Mouse (Mus musculus): ENCODE results near the gene Me1.
A peak's percentile ranks its signal among the peaks of the same experiment; 100 is the strongest.
"Not testable (repeated sequence)": the region's sequence is repeated elsewhere in the genome, so short reads cannot be mapped to it uniquely, and the experiment has no call there.

Me1 gene

GRCm38 (mm10) chr9:86652194-86652593 lies 43.6 kb downstream of the Me1 start:
- DNase-seq (ENCODE audit: low read depth): no peak

- no peak for DNase-seq (ENCODE audit: low read depth)
These were observed 44.5 kb downstream of the Me1 start for GRCm38 (mm10) chr9:86651254-86651653.

- no peak for DNase-seq (ENCODE audit: low read depth)
These were observed 44.9 kb downstream of the Me1 start for GRCm38 (mm10) chr9:86650822-86651221.

DNA sequence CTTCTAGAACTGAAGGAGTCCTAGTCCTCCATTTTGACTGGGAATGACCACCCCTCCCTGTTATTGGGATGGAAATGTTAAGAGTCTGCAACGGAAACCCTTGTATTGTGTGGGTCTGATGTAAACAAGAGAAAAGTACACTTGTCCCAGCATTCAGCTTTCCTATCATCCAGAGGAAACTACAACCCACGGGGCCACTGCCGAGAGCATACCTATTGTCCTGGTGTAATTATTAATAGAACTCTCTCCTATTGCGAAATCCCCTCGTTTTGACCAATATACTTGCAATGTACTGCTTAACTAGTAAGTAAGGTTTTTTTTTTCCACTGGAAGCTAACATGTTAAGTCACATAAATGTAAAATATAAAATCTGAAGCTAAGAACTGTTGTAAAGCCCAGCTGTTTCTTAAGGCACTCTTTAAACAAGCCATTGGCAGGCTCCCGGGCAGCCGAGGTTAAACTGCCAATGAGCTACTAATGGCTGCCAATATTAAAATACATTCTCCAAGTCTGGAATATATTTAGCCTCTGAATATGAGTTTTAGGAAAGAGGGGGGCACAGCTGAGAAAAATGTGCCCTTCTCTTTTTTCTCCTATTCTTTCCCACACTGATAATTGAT lies 47.7 kb downstream of the Me1 start:
- no peak for DNase-seq (ENCODE audit: low read depth)

DNA sequence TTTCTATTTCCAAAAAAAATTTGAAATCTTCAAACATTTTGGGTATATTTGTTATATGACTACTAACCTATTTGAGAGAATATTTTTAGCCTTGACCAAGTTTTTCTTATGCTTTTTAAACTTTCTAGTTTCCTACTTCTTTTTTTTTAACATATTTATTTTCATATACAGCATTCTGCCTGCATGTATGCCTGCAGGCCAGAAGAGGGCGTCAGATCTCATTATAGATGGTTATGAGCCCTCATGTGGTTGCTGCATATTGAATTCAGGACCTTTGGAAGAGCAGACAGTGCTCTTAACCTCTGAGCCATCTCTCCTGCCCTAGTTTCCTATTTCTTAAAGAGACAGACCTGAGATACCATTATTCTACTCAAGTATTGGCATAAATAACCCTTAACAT lies 48.9 kb downstream of the Me1 start:
- no peak for DNase-seq (ENCODE audit: low read depth)

DNA sequence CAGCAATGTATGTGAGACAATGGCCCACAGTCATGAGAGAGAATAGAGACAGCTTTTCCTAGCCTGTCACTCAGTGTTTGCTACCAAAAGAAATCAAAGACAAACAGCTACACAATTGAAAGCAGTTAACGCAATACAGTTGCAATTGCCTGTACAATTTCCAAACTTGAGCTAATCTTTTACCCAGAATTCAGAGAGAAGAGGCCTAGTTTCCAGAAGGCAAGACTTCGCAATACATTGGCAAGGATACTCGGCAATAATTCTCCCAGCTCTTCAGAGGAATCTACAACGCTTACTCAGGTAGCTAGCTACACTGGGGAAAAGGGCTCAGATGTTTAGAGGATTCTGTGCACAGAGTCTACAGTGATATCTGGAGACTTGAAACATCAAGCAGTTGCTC lies 52.3 kb downstream of the Me1 start:
- peak; percentile 62 for DNase-seq (ENCODE audit: low read depth)

DNA sequence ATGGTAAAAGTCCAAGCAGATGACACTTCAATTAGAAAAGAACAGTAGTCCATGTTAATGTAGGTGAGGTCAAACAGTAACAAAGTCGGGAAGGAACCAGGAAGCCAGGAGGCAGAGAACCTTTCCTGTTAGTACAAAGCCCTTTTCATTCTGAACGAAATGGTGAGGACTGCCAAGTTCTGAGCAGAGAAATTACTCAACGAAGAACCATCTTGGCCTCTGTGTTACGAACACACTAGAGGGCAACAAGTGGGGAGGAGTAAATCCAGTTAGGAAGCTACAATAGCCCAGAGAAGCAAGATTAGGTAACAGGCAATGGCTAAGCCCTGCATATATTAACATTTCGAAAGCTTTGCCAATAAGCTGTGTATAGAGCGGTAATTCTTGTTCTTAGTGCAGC lies 57.0 kb downstream of the Me1 start:
- peak; percentile 42 for DNase-seq (ENCODE audit: low read depth)

DNA sequence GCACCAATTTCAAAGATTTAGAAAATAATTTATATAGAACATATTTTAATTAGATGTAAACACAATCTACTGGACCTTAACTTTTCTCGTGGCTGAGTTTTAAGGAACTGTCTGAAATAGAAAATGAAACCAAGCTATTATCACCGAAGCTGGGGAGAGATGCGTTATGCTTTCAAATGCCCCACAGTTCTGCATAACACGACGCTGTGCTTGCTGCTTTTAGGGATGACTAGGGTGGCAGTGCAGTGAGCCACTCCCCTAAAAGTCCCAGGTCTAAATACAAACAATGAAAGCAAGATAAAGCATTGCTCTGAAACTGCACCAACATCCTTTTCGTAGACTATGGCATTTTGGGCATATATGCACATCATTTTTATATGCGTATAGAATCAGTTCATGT lies 64.6 kb downstream of the Me1 start:
- DNase-seq (ENCODE audit: low read depth): no peak

GRCm38 (mm10) chr9:86630352-86630931 lies 65.3 kb downstream of the Me1 start:
- DNase-seq (ENCODE audit: low read depth): no peak

DNA sequence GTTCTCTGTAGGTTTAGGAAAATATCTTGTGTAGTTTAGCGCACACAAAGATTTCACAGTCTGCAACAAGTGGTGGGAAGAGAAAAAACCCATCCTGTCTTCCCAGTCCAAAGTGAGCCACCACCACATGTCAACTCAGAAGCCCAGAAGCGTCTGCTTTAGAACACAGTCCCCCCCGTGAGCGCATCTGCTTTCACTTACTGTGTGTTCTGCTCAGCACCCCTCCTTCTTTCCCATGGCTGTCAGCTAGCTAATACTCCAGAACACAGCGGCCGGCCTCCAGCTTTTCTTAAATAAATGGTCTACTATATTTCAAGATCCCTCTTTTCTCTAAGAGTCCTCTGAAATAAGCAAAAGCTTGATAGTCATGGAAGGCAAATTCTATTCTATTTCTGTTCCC lies 66.4 kb downstream of the Me1 start:
- no peak for DNase-seq (ENCODE audit: low read depth)

- DNase-seq (ENCODE audit: low read depth): no peak
These were observed 67.8 kb downstream of the Me1 start for GRCm38 (mm10) chr9:86627745-86628496.

DNA sequence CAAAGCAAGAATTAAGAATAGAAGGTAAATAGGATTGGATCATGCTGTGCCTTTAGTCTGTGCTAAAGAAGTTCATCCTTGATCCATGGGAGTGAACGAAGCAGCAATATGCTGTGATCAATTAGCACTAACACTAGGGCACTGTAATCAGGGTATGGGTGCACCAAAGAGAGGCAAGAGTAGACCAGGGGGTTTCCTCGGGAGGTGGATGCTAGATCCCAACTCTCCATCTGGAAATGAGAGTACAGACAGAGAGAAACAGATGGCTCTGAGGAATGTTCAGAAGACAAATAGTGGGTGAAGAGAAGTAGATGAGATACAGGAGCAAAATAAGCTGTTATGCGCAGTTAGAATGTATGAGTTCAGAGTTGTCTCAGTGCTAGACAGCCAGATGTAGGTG lies 68.8 kb downstream of the Me1 start:
- no peak for DNase-seq (ENCODE audit: low read depth)

GRCm38 (mm10) chr9:86624781-86625180 lies 71.0 kb downstream of the Me1 start:
- DNase-seq (ENCODE audit: low read depth): peak; percentile 71

- DNase-seq (ENCODE audit: low read depth): no peak
These were observed 71.7 kb downstream of the Me1 start for GRCm38 (mm10) chr9:86624039-86624438.

GRCm38 (mm10) chr9:86622062-86622461 lies 73.7 kb downstream of the Me1 start:
- no peak for DNase-seq (ENCODE audit: low read depth)

DNA sequence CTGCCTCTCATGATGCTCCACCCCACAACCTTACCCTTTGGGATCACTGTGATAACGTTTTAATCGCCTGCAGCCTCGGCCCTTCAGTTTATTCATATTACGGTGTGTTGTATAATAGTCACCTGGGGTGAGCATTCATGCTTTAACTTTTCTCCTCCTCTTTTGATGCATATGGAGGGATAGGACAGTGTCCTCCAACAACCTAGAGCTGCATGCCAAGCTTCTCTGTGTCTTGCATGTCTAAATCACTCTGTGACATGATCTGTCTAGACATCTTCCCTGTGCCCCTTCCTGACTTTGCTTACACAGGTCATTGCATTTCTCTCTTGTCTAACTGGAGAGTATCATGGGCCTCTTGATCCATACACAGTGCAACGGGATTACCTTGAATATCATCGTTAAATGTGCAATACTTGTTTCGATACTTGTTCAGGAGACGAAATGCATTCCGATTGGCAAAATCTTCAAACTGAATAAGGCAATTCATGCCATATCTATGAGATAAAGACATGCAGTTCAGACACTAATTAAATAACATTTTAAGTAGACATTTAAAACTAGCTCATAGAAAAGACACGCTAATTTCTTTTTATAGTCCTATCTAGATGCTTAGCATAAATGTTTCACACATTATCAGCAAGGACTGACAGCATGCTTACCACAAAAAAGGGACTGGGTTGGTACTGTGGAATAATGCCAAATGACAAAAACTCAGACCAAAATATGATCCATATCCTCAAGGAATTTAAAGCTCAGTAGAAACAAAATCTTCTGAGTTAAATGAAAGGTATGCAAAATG lies 76.2 kb downstream of the Me1 start:
- no peak for DNase-seq (ENCODE audit: low read depth)

DNA sequence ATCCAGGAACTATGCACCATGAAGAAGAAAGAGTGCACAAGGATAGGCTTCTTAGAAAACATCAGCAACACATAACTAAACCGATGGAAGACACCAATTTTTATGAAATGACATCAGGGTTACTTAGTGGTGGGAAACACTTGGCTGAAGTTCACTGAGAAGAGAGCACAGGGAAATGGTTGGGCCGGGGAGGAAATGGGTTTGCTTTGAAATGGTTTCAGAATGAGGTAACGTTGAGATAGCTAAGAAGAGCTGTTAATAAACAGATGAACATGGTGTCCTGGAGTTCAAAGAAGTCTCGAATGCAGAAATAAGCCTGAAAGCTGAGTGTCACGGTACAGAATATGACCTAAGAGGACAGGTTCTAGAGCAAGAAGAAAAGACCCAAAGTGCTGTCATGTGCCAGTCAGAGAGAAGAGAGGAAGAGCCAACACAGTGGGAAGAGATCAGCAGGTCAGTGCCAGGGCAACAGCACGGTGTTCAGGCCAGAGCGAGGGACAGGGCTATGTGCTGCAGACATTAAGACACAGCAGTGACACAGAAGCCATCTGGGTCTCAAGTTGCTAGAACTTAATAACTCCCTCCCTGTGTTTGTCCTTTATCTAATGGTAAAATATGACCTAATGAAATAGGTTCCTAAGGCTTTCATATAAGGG lies 77.8 kb downstream of the Me1 start:
- no peak for DNase-seq (ENCODE audit: low read depth)

DNA sequence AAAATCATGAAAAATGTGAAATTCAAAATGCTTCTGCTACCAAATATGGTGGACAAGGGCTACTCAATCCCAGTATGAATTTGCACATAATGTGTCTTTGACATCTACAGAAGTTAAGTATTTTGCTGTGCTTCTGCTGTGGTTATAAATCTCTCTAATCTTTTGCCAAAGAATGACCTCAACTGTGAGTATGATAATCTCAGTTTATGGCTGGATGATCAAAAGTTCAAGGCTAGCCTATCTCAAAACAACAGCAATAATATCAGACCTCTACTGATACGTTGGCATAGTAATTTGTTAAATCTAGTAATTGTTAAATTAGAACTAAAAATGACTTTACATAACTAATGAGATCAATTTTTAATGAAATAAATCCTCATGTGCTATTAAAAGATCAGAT lies 80.0 kb downstream of the Me1 start:
- no peak for DNase-seq (ENCODE audit: low read depth)

GRCm38 (mm10) chr9:86612091-86612490 lies 83.7 kb downstream of the Me1 start:
- no peak for DNase-seq (ENCODE audit: low read depth)

- DNase-seq (ENCODE audit: low read depth): no peak
These were observed 90.0 kb downstream of the Me1 start for GRCm38 (mm10) chr9:86605776-86606175.

DNA sequence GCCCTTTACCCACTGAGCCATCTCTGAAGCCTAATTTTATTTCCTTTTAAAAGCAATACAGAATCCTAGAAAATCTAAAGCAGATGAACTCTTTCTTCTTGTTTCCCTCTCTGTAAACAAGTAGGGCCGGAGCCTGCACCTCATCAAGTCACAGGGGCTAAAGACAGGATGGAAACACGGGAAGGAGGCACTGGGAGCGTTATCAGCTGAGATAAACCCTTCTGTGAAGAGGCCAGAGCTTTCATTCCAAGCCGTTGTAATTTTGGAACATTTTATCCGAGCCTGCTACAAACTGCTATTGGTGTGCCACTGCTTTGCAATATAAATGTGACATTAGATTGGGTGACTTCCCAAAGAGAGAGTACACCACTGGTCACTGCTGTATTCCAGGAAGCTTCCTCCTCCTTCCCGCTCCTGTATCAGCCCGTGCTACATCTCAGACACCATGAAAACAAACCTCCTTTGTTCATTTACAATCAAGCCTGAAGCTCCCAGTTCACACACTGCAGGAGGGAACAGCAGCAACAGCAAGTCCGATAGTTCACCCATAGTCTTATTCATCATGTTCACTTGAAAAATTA lies 95.9 kb downstream of the Me1 start:
- no peak for DNase-seq (ENCODE audit: low read depth)

DNA sequence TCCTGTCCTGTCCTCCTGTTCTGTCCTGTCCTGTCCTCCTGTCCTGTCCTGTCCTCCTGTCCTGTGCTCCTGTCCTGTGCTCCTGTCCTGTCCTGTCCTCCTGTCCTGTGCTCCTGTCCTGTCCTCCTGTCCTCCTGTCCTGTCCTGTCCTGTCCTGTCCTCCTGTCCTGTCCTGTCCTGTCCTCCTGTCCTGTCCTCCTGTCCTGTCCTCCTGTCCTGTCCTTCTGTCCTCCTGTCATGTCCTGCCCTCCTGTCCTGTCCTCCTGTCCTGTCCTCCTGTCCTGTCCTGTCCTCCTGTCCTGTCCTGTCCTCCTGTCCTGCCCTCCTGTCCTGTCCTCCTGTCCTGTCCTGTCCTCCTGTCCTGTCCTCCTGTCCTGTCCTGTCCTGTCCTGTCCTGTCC lies 98.8 kb downstream of the Me1 start:
- DNase-seq (ENCODE audit: low read depth): not testable (repeated sequence)

All from NIH3T3 (cell line).